Mouse (Mus musculus): ENCODE data around the gene Gabbr2.

DNA sequence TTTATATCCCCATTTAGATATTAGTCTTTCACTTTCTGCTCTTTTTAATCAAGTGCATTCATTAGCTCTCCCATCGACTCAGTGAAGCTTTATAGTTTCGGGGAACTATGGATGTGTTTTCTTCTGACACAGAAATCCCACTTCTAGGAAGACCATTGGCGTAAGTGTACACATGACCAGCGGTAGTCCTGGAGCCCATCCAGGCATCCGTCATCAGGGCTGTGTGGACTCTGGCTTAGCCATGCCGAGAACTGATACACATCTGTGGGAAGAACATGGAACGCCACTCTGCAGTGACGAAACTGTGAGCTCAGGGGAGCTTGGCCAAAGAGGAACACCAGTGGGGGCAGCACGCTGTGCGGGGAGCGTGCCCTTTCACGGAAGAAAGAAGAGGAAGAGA, 128.0 kb downstream of the Gabbr2 start:
- no peak for TF ChIP-seq EP300 (IDR thresholded peaks at IDR 0.05; ENCODE audit: insufficient read depth, low read depth, low read length)
- no peak for TF ChIP-seq POLR2A (IDR thresholded peaks at IDR 0.05; ENCODE audit: insufficient read depth, low read length)
- TF ChIP-seq CTCF (IDR thresholded peaks at IDR 0.05; ENCODE audit: low read depth, low read length) = no peak

Measured in ES-Bruce4 (cell line).